Mouse (Mus musculus): ENCODE results near the gene Gpr176. TPM values are rescaled to one million over a fixed set of nuclear protein-coding genes. Genes with fewer than 3 reads are reported as not detected.

The Gpr176 gene
- polyA plus RNA-seq (2015; fragmentation: Nextera tagmentation; extraction: Ambion mirVana): 7.6 and 9.1 TPM in 2 replicates

DNA sequence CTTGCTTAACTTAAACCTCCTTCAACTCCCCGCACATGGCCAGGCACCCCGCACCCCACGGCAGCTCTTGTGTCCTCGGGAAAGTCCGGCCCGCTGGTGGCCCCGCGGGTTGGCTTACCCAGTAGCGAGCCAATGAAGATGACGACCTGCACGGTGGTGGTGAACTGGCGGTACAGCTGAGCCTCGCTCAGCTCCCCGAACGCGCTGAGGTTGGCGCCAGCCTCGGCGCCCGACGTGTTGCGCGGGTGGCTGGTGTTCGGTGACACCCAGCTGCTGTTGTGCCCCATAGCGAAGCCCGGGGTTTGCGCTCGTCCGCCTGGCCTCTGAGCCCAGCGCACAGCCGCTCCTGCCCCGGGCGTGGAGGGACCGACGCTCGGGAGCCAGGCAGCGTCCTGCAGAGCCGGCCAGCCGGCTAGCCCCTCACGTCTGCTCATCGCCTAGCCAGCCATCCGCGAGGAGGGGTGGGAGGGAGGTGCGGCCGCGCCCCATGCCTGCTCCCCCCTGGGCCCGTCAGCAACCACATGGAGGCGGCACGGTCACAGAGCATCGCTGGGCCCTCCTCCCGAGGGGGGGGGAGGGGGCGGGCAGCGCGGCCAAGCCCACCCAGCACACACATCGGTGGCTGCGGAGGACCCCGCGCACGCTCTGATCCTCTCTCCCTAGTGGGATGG, at the start of gene Gpr176:
TSS of gene Gpr176 (minus strand) at position 519 of the 671 bp plus-strand sequence.
- peak within 1 kb of the TSS; percentile 98 for H3K4me2 ChIP-seq
- peak within 1 kb of the TSS; percentile 55 for H3K4me3 ChIP-seq (replicated peaks)
- H3K4me1 ChIP-seq: peaks cover 19% of the 10 kb centered on the region
- WGBS: under 1% methylated on average over 53 of the region's 59 CpGs
- peak within 1 kb of the TSS; percentile 62 for H3K9ac ChIP-seq (replicated peaks)
- H3K36me3 ChIP-seq: no peaks in the 10 kb centered on the region
- H3K27ac ChIP-seq (replicated peaks): peak within 1 kb of the TSS; percentile 82
- H3K9me3 ChIP-seq (replicated peaks): no peaks in the 10 kb centered on the region
- peaks cover 13% of the 10 kb centered on the region for H3K27me3 ChIP-seq (replicated peaks)
- peak; percentile 91 for ATAC-seq (ENCODE audit: low FRiP score)

DNA sequence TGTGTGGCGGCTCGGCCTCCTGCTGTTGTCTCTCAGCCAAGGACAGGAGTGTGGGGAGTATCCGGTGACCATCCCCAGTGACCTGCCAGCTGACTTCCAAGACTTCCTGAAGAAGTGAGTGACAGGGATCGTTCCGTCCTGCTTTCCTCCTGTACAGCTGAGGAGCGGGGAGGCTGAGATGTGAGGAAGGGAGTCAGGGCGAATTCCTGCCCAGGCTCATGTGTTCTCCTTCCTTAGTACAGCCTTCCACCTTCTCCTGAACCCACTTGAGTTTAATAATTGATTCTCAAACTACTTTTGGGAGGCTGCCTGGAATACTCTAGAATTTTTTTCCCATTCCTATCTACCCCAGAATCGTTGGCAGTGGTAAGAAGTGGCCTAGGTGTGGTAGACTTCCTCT, 49.2 kb upstream of the Gpr176 start:
- H3K36me3 ChIP-seq: peaks cover 41% of the 10 kb centered on the region
- no peak for ATAC-seq (ENCODE audit: low FRiP score)
- H3K9ac ChIP-seq (replicated peaks): no peak overlapping the region
- H3K4me1 ChIP-seq: no peaks in the 10 kb centered on the region
- H3K4me3 ChIP-seq (replicated peaks): no peak overlapping the region
- H3K4me2 ChIP-seq: no peak overlapping the region
- no peak overlapping the region for H3K27ac ChIP-seq (replicated peaks)
- no peaks in the 10 kb centered on the region for H3K9me3 ChIP-seq (replicated peaks)
- WGBS: 87% methylated on average over 8 of the region's 8 CpGs
- no peaks in the 10 kb centered on the region for H3K27me3 ChIP-seq (replicated peaks)

DNA sequence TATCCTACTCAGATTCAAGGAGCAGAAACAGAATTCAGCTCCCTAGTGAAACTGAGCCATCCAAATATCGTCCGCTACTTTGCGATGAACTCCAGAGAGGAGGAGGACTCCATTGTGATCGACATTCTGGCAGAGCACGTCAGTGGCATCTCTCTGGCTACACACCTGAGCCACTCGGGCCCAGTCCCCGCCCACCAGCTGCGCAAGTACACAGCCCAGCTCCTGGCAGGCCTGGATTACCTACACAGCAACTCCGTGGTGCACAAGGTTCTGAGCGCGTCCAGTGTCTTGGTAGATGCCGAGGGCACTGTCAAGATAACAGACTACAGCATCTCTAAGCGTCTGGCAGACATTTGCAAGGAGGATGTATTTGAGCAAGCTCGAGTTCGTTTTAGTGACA, 48.7 kb upstream of the Gpr176 start:
- no peaks in the 10 kb centered on the region for H3K4me1 ChIP-seq
- H3K9ac ChIP-seq (replicated peaks): no peak overlapping the region
- H3K9me3 ChIP-seq (replicated peaks): no peaks in the 10 kb centered on the region
- H3K4me3 ChIP-seq (replicated peaks): no peak overlapping the region
- H3K27me3 ChIP-seq (replicated peaks): no peaks in the 10 kb centered on the region
- WGBS: 94% methylated on average over 15 of the region's 15 CpGs
- peaks cover 41% of the 10 kb centered on the region for H3K36me3 ChIP-seq
- H3K4me2 ChIP-seq: no peak overlapping the region
- no peak for ATAC-seq (ENCODE audit: low FRiP score)
- H3K27ac ChIP-seq (replicated peaks): no peak overlapping the region

DNA sequence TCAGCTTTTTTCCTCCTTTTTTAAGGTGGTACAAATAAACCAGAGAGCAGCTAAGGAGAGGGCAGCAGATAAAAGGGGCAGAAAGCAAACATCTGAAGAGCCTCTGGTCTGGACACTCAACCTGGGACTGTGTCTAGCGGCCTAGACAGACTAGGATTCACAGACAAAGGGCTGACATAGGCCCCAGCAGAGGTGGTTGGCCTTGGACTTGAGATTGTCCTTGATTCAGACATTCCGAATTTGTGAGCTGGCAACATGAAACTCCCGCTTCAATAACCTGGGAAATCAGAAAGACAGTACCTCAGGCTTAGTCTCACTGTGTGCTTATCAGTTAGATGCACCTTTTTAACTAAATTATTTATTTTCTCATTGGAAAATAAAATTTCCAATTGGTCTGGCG, 44.9 kb upstream of the Gpr176 start:
- WGBS: 94% methylated on average over 4 of the region's 4 CpGs
- H3K27me3 ChIP-seq (replicated peaks): no peaks in the 10 kb centered on the region

DNA sequence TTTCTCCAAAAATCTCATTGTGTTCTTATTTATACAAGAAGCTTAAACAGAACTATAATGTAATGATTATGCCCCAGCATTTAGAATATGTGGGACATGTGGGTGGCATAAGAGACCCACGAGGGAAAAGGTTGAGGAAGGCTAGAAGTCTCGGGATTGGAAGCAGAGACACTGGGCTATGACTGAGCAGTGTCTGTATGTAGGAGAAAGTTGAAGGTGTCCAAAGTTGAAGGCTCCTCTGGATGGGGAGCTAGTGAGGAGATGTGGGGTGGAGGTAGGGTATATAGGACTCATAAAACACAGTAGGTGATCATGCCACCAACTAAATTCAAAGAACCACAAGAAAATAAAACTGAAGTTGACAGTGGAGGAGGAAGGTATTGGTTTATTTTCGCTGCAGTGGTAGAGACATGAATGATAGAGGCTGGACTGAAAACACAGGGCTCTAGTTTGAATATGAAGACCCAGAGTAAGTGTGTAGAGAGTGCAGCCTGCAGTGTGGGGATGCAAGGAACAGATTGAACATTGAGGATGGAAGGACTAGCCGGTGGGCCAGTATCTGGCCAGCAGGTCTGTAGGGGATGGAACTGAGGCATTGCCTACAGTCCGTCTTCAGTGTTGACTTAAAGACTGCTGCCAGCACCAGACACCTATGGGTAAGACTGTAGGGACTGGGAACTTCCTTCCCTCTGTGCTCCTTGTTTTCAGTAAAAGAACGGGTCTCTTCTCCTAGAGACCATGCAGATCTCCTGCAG, 42.6 kb upstream of the Gpr176 start:
- WGBS: 94% methylated on average over 6 of the region's 6 CpGs
- Histone ChIP-seq H3K4me1 (no peaks in the 10 kb centered on the region), H3K9me3 (replicated peaks) (no peaks in the 10 kb centered on the region), H3K36me3 (peaks cover 59% of the 10 kb centered on the region), H3K27me3 (replicated peaks) (no peaks in the 10 kb centered on the region), H3K27ac (replicated peaks) (no peak overlapping the region), H3K9ac (replicated peaks) (no peak overlapping the region), H3K4me3 (replicated peaks) (no peak overlapping the region), H3K4me2 (no peak overlapping the region)
- no peak for ATAC-seq (ENCODE audit: low FRiP score)

More for the DNA sequence above, 44.9 kb upstream of the Gpr176 start:
- Histone ChIP-seq H3K36me3 (peaks cover 55% of the 10 kb centered on the region), H3K4me1 (no peaks in the 10 kb centered on the region), H3K9ac (replicated peaks) (no peak overlapping the region), H3K4me2 (no peak overlapping the region), H3K27ac (replicated peaks) (no peak overlapping the region), H3K4me3 (replicated peaks) (no peak overlapping the region), H3K9me3 (replicated peaks) (no peaks in the 10 kb centered on the region)
- ATAC-seq (ENCODE audit: low FRiP score): no peak

DNA sequence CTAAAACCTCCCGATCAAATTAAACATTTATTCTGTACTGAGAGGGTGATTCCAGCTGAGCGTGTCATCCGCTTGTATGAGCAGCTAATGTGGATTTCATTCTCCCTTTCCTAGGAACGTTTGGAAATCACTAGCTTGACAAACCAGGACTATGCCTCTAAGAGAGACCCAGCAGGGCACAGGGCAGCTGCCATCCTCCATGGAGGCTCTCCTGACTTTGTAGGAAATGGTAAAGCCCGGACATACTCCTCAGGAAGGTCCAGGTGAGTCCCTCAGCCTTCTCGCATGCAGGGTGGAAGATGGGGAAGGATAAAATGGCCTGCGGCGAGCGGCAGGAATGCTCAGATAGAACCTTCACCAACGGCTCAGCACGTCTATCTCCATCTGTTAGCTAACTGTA, 39.6 kb upstream of the Gpr176 start:
- Histone ChIP-seq H3K4me1 (no peaks in the 10 kb centered on the region), H3K9ac (replicated peaks) (no peak overlapping the region), H3K9me3 (replicated peaks) (no peaks in the 10 kb centered on the region), H3K27me3 (replicated peaks) (no peaks in the 10 kb centered on the region), H3K27ac (replicated peaks) (no peak overlapping the region), H3K36me3 (peaks cover 52% of the 10 kb centered on the region), H3K4me2 (no peak overlapping the region), H3K4me3 (replicated peaks) (no peak overlapping the region)
- no peak for ATAC-seq (ENCODE audit: low FRiP score)
- WGBS: 94% methylated on average over 11 of the region's 11 CpGs

DNA sequence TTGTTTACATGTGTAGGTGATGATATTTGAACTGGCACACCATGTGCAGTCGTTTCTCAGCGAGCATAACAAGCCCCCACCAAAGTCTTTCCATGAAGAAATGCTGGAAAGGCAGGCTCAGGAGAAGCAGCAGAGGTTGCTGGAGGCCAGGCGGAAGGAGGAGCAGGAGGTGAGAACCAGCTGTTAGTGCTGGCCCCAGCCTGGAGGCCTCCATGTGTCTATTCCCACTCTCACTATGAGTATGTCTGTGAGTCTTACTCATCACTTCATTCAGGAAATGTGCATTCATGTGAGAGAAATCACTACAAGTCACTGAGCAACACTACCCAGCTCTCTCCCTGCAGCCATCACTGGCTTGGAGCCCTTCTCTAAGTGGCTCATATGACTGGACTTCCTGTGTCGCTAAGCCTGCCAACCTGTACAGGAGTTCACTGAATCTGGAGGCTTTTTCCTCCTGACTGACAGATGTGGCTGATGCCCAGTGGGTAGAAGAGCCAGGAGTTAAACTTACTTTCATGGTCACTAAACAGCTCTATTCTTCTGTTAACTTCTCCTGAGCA, 35.2 kb upstream of the Gpr176 start:
- Histone ChIP-seq H3K9me3 (replicated peaks) (no peaks in the 10 kb centered on the region), H3K27me3 (replicated peaks) (no peaks in the 10 kb centered on the region), H3K36me3 (peaks cover 27% of the 10 kb centered on the region), H3K27ac (replicated peaks) (no peak overlapping the region), H3K4me2 (no peak overlapping the region), H3K4me3 (replicated peaks) (no peak overlapping the region), H3K9ac (replicated peaks) (no peak overlapping the region), H3K4me1 (no peaks in the 10 kb centered on the region; the same call in 1 of the 2 replicates)
- WGBS: 87% methylated on average over 4 of the region's 4 CpGs
- ATAC-seq (ENCODE audit: low FRiP score): no peak

DNA sequence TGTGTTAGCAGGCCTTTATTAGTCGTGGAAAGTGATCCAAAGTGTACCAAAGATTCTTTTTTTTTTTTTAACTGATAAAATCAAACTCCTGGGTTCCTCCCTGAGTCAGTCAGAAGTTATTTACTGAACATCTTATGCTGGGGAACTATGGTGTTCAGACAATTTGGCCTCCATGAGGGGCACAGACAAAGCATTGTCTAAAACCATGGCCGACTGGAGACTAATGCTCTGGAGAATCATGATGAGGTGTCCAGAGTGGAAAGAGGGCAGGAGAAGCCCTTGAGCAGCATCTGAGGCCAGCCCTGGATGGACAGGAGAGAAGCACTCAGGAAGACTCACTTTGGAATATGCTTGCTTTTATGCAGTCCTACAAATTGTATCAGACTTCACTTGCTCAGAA, 33.6 kb upstream of the Gpr176 start:
- 79% methylated on average over 2 of the region's 2 CpGs for WGBS

DNA sequence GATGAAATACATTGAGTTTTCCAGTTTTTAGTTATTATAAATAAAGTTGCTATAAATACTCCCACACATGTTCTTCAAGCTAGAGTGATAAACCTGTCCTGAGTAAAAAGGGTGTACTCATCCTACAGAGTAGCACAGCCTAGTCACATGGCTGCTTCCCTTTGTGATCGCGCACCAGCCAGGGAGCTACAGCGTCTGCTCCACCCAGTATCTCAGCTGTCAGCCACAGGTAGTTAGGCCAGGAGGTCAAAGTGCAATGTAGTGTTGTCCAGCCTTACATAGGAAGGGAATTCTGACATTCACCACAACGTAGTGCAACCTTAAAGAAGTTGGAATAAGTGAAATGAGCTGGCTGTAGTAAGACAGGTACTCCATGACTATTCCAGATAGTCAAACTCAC, 32.3 kb upstream of the Gpr176 start:
- no peak for ATAC-seq (ENCODE audit: low FRiP score)
- no peak overlapping the region for H3K27ac ChIP-seq (replicated peaks)
- no peak overlapping the region for H3K4me3 ChIP-seq (replicated peaks)
- no peaks in the 10 kb centered on the region for H3K9me3 ChIP-seq (replicated peaks)
- no peak overlapping the region for H3K9ac ChIP-seq (replicated peaks)
- no peak overlapping the region for H3K4me2 ChIP-seq
- peaks cover 3% of the 10 kb centered on the region; the same call in 1 of the 2 replicates for H3K4me1 ChIP-seq
- no peaks in the 10 kb centered on the region for H3K27me3 ChIP-seq (replicated peaks)
- peaks cover 2% of the 10 kb centered on the region for H3K36me3 ChIP-seq
- WGBS: 91% methylated on average over 4 of the region's 4 CpGs

More for the DNA sequence above, 33.6 kb upstream of the Gpr176 start:
- H3K9ac ChIP-seq (replicated peaks): no peak overlapping the region
- H3K36me3 ChIP-seq: peaks cover 13% of the 10 kb centered on the region
- no peaks in the 10 kb centered on the region for H3K9me3 ChIP-seq (replicated peaks)
- H3K4me3 ChIP-seq (replicated peaks): no peak overlapping the region
- no peak overlapping the region for H3K4me2 ChIP-seq
- no peak overlapping the region for H3K27ac ChIP-seq (replicated peaks)
- no peaks in the 10 kb centered on the region for H3K27me3 ChIP-seq (replicated peaks)
- peaks cover 3% of the 10 kb centered on the region; the same call in 1 of the 2 replicates for H3K4me1 ChIP-seq
- ATAC-seq (ENCODE audit: low FRiP score): no peak

DNA sequence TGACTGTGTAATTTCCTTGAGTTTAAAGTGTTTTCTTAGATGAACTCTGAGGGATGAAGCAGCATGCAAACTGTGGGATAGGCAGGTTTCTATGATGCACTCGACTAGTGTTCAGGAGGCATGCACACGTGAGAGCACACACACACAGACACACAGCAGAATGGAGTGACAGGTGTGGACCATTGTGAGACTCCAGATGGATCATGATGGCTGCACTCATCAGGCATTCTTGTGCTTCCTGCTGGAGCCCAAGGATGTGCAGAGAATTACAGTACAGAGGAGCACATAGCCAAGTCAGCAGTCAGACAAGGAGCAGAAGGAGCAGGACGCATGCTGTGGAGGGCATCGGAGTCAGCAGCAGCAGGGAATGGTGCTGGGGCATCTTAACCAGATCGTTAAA, 31.1 kb upstream of the Gpr176 start:
- ATAC-seq (ENCODE audit: low FRiP score): no peak; the same call in 1 of the 2 replicates
- H3K4me2 ChIP-seq: no peak overlapping the region
- H3K27ac ChIP-seq (replicated peaks): no peak overlapping the region
- H3K4me1 ChIP-seq: peaks cover 3% of the 10 kb centered on the region; the same call in 1 of the 2 replicates
- H3K27me3 ChIP-seq (replicated peaks): no peaks in the 10 kb centered on the region
- no peaks in the 10 kb centered on the region for H3K9me3 ChIP-seq (replicated peaks)
- no peaks in the 10 kb centered on the region for H3K36me3 ChIP-seq
- H3K4me3 ChIP-seq (replicated peaks): no peak overlapping the region
- no peak overlapping the region for H3K9ac ChIP-seq (replicated peaks)
- 76% methylated on average over 5 of the region's 5 CpGs for WGBS

DNA sequence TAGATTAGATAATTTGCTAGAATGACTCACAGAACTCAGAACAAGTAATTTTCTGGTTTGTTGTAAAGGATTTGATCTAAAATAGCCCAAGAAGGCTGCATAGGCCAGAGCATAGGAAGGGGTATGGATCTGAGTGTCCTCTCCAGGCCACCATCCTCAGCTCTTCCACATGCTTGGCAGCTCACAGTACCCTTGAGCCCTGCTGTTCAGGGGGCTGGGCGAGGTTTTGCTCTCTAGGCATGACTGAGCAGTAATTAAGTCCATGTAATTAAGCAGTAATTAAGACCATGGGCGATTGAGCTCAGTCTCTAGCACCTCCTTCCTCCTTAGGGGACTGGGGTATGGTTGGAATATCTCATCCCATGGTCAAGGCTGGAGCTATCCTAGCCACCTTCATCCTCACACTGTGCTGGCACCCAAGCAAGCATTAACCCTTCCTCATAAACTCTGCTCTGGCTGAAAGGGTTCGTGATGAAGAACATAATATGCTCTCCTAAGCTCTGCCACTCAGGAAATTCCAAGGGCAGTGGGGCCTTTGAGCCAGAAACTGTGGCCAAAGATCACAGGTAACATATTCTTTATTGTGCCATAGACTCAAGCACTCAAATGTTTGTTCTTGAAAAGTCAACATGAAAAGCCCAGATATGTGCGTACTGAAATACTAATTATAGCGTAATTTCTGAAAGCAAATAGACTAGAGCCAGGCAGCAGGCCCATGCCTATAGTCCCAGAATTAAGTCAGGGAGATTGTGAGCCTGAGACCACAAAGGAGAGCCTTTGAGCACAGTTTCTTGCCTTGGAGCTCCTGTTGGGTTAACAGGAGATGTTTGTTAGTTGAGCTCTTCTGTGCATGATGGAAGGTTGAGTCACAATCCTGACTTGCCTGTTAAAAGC, 28.9 kb upstream of the Gpr176 start:
- no peaks in the 10 kb centered on the region for H3K36me3 ChIP-seq
- H3K4me2 ChIP-seq: no peak overlapping the region
- WGBS: 62% methylated on average over 5 of the region's 5 CpGs
- H3K27me3 ChIP-seq (replicated peaks): no peaks in the 10 kb centered on the region
- no peak overlapping the region for H3K9ac ChIP-seq (replicated peaks)
- no peaks in the 10 kb centered on the region for H3K9me3 ChIP-seq (replicated peaks)
- ATAC-seq (ENCODE audit: low FRiP score): peak; percentile 41; the same call in 1 of the 2 replicates
- H3K4me1 ChIP-seq: peaks cover 3% of the 10 kb centered on the region; the same call in 1 of the 2 replicates
- no peak overlapping the region for H3K27ac ChIP-seq (replicated peaks)
- no peak overlapping the region for H3K4me3 ChIP-seq (replicated peaks)

All from neural tube, embryonic 15.5 days (tissue).